ENCODE assay signal across 15 mouse cellular contexts in genomic region chr15:84348769-84349168, GRCm38 (mm10). TPM values are rescaled to one million over a fixed set of nuclear protein-coding genes. Genes with fewer than 3 reads are reported as not detected.
DNase-seq lines count a peak whose midpoint lies in the region; ATAC-seq and TF ChIP-seq lines count a peak whose summit lies in the region.
"Had no signal": no experiment of that assay in that cellular context is flagged by ENCODE, and none has a peak within 500 bp of the region (broad histone marks: within the 10 kb centered on the region; RNA-seq: fewer than 3 reads in every experiment).

No protein-coding gene starts in this region.

- no peak overlapping the region for H3K27ac ChIP-seq in liver, adult 2 months (replicated peaks; ENCODE audit: insufficient read depth, low read depth, low read length)
- no peak overlapping the region for H3K27ac ChIP-seq in forebrain, embryonic 11.5 days (ENCODE audit: low read depth, low read length)
- H3K27ac ChIP-seq: embryonic facial prominence, embryonic 10.5 days; stomach, embryonic 15.5 days had no signal

- H3K9me3 ChIP-seq in forebrain, embryonic 11.5 days (ENCODE audit: control insufficient read depth, low read length), result no peaks in the 10 kb centered on the region; the same call in 1 of the 2 replicates
- H3K9me3 ChIP-seq: stomach, embryonic 15.5 days had no signal

- H3K79me2 ChIP-seq in liver, adult 2 months (ENCODE audit: control insufficient read depth, insufficient read depth, low read length), result no peaks in the 10 kb centered on the region

- peak; percentile 40 for DNase-seq in CD4-positive, CD25-positive, alpha-beta regulatory T cell, adult 2 months (ENCODE audit: low read depth, low spot score)
- no peak for DNase-seq in liver, adult 2 months (ENCODE audit: extremely low read depth, low read depth, low spot score)
- DNase-seq in liver, result no peak
- peak; percentile 12 to 31 for DNase-seq in B cell, adult 2 months
- DNase-seq in brain, embryonic 14.5 days (ENCODE audit: low read depth), result no peak
- no peak for DNase-seq in retina, postnatal 1 day
- no peak for DNase-seq in forebrain, embryonic 11.5 days (ENCODE audit: low spot score)
- DNase-seq: cerebellum, postnatal 10 days; kidney, adult 8-10 months; midbrain, embryonic 14.5 days; right cerebral cortex, postnatal 14 days had no signal

- H3K27me3 ChIP-seq in liver, adult 2 months (ENCODE audit: control insufficient read depth, insufficient read depth, low read length), result no peaks in the 10 kb centered on the region
- H3K27me3 ChIP-seq in forebrain, embryonic 11.5 days (ENCODE audit: control insufficient read depth, insufficient read depth, low read length), result no peaks in the 10 kb centered on the region
- H3K27me3 ChIP-seq: stomach, embryonic 15.5 days had no signal

- no peaks in the 10 kb centered on the region for H3K36me3 ChIP-seq in liver, adult 2 months (ENCODE audit: control insufficient read depth, insufficient read depth, low read length)
- no peaks in the 10 kb centered on the region for H3K36me3 ChIP-seq in forebrain, embryonic 11.5 days (ENCODE audit: control insufficient read depth, insufficient read depth, low read length)
- H3K36me3 ChIP-seq: embryonic facial prominence, embryonic 10.5 days; stomach, embryonic 15.5 days had no signal

- WGBS in liver, adult 2 months, result 94% methylated on average over 4 of the region's 4 CpGs
- 92% methylated on average over 4 of the region's 4 CpGs for WGBS in forebrain, embryonic 11.5 days

- H3K4me1 ChIP-seq in liver, adult 2 months (ENCODE audit: control insufficient read depth, insufficient read depth, low read length), result no peaks in the 10 kb centered on the region
- 0 out of 2 replicates have a peak, but pooled peaks cover 1% of the 10 kb centered on the region for H3K4me1 ChIP-seq in forebrain, embryonic 11.5 days (replicated peaks; ENCODE audit: control insufficient read depth, insufficient read depth, low read length)

- H3K9ac ChIP-seq in liver, adult 2 months (ENCODE audit: low read depth, low read length), result no peak overlapping the region
- no peak overlapping the region for H3K9ac ChIP-seq in forebrain, embryonic 11.5 days (ENCODE audit: low read length)
- H3K9ac ChIP-seq: stomach, embryonic 15.5 days had no signal

- H3K4me3 ChIP-seq in liver, adult 2 months (ENCODE audit: insufficient read depth, low read depth, low read length), result no peak overlapping the region
- no peak overlapping the region for H3K4me3 ChIP-seq in forebrain, embryonic 11.5 days (ENCODE audit: low read depth, low read length)
- H3K4me3 ChIP-seq: embryonic facial prominence, embryonic 10.5 days; stomach, embryonic 15.5 days had no signal

- TF ChIP-seq POLR2A in liver, adult 2 months (IDR thresholded peaks at IDR 0.05; ENCODE audit: extremely low read depth, insufficient read depth, low read length), result no peak
- no peak for TF ChIP-seq POLR2A in brain, embryonic 14.5 days (IDR thresholded peaks at IDR 0.05; ENCODE audit: borderline replicate concordance, extremely low read depth, insufficient read depth, insufficient read length, poor library complexity, severe bottlenecking)

- TF ChIP-seq CTCF in liver, adult 2 months (IDR thresholded peaks at IDR 0.05; ENCODE audit: low read depth, low read length), result peak; percentile 38
- TF ChIP-seq CTCF in brain, embryonic 14.5 days (IDR thresholded peaks at IDR 0.05; ENCODE audit: borderline replicate concordance, extremely low read depth, insufficient read depth, insufficient read length), result peak; percentile 52; the same call in 1 of the 2 replicates

- H3K4me2 ChIP-seq in forebrain, embryonic 11.5 days (ENCODE audit: low read depth, low read length, severe bottlenecking), result no peak overlapping the region
- H3K4me2 ChIP-seq: heart, embryonic 11.5 days; stomach, embryonic 15.5 days had no signal

- no peak for ATAC-seq in CD4-positive, CD25-positive, alpha-beta regulatory T cell, adult 4 months
- ATAC-seq in forebrain, embryonic 11.5 days (replicated peaks; ENCODE audit: low FRiP score), result no peak

RNA-seq across cellular contexts. Expression of gene Parvg, which starts 24.9 kb away (rescaled TPM):
- 100 to 1,000 TPM in 1 of 2 experiments, 10 to 100 TPM in 1; 76.0 to 134 TPM for polyA plus RNA-seq in CD4-positive, CD25-positive, alpha-beta regulatory T cell, adult 4 months (2017; shearing (Covaris generic))
- 0.74 and 1.3 TPM in 2 replicates for total RNA-seq in liver, adult 2 months (2014; rRNA removed)
- 0.85 and 0.95 TPM in 2 replicates for polyA plus RNA-seq in liver, adult 2 months (2012; rRNA removed)
- 1.3 and 1.5 TPM in 2 replicates for polyA plus RNA-seq in brain, embryonic 14.5 days (2012; rRNA removed)
- 0.35 and 0.56 TPM in 2 replicates for polyA plus RNA-seq in forebrain, embryonic 11.5 days (2014; fragmentation: Nextera tagmentation; extraction: Ambion mirVana)

Comparison
In these comparisons a context has a peak if more than half of its experiments do, and no peak if none do; other contexts are left out.
1. DNase-seq: peak in CD4-positive, CD25-positive, alpha-beta regulatory T cell, adult 2 months (single experiment) and B cell, adult 2 months (2 of 2); none in liver, adult 2 months (single experiment), liver (single experiment), brain, embryonic 14.5 days (single experiment), retina, postnatal 1 day (single experiment) and forebrain, embryonic 11.5 days (single experiment).
2. RNA of gene Parvg, which starts 24.9 kb away (polyA plus RNA-seq): 76.0 to 134 TPM in CD4-positive, CD25-positive, alpha-beta regulatory T cell, adult 4 months; 1.3 to 1.5 TPM in brain, embryonic 14.5 days, 0.85 to 0.95 TPM in liver, adult 2 months and 0.35 to 0.56 TPM in forebrain, embryonic 11.5 days; every median in the first group is over 10 times any median in the second.